Mouse (Mus musculus) liver, adult (tissue): ENCODE measurements around the gene Tmem208.

Source experiments
- GATA4 ChIP-seq: IDR thresholded peaks from 2 replicates; pipeline ENCODE4 v1.6.1; 2014; ENCODE audit warnings: mild to moderate bottlenecking, low read length; ENCODE audit not compliant: insufficient replicate concordance

Gene Tmem208

GRCm38 (mm10) chr8:105326141-105326672 lies at the start of gene Tmem208, which contains the start of gene Lrrc29:
Tmem208 (plus strand) TSS chr8:105326354.
Lrrc29 (minus strand) TSS chr8:105326278.
- TF ChIP-seq GATA4 = peak; percentile 62; the same call in 1 of the 2 replicates

GRCm38 (mm10) chr8:105278911-105279334 lies 47.2 kb upstream of the Tmem208 start:
- TF ChIP-seq GATA4 = no peak

GRCm38 (mm10) chr8:105280567-105280966 lies 45.6 kb upstream of the Tmem208 start:
- TF ChIP-seq GATA4 = no peak

- no peak for TF ChIP-seq GATA4
These were observed 44.3 kb upstream of the Tmem208 start for GRCm38 (mm10) chr8:105281821-105282220.

GRCm38 (mm10) chr8:105282239-105282638 lies 43.9 kb upstream of the Tmem208 start:
- no peak for TF ChIP-seq GATA4

- TF ChIP-seq GATA4 = no peak
These were observed 43.1 kb upstream of the Tmem208 start for GRCm38 (mm10) chr8:105283074-105283473.

- no peak for TF ChIP-seq GATA4
These were observed 40.6 kb upstream of the Tmem208 start for GRCm38 (mm10) chr8:105285514-105285913.

- TF ChIP-seq GATA4 = no peak
These were observed 39.2 kb upstream of the Tmem208 start for GRCm38 (mm10) chr8:105286907-105287306.

GRCm38 (mm10) chr8:105288231-105288630 lies 37.9 kb upstream of the Tmem208 start:
- no peak for TF ChIP-seq GATA4

GRCm38 (mm10) chr8:105288958-105289732 lies 37.0 kb upstream of the Tmem208 start:
- TF ChIP-seq GATA4 = no peak; the same call in 1 of the 2 replicates

GRCm38 (mm10) chr8:105289805-105290460 lies 36.2 kb upstream of the Tmem208 start, which contains the start of gene 4931428F04Rik:
4931428F04Rik (minus strand) TSS chr8:105289864.
- TF ChIP-seq GATA4 = no peak

GRCm38 (mm10) chr8:105290554-105291314 lies 35.4 kb upstream of the Tmem208 start:
- TF ChIP-seq GATA4 = no peak

- TF ChIP-seq GATA4 = no peak
These were observed 33.7 kb upstream of the Tmem208 start for GRCm38 (mm10) chr8:105292471-105292870.

GRCm38 (mm10) chr8:105293405-105293804 lies 32.7 kb upstream of the Tmem208 start:
- TF ChIP-seq GATA4 = no peak

GRCm38 (mm10) chr8:105294776-105295175 lies 31.4 kb upstream of the Tmem208 start:
- TF ChIP-seq GATA4 = no peak
